Mouse (Mus musculus) bone marrow macrophage, adult 2 months (primary cell): ENCODE measurements at regions not wholly inside any gene's neighbourhood (a gene's known extent, or its start where the extent isn't known, plus 50 kb on each side); places are given as distances from the start of the nearest gene placed in this dataset.

ENCODE experiments used
- CTCF ChIP-seq: IDR thresholded peaks from 2 replicates; pipeline ENCODE4 v1.5.1; 2012; ENCODE audit warnings: low read depth, mild to moderate bottlenecking, low read length, moderate library complexity
- POLR2A ChIP-seq: IDR thresholded peaks from 2 replicates; pipeline ENCODE4 v1.6.1; 2012; ENCODE audit warnings: mild to moderate bottlenecking, low read depth, low read length, borderline replicate concordance

GRCm38 (mm10) chr13:28858001-28858400 is 95.5 kb downstream of the Sox4 start:
- TF ChIP-seq CTCF (no peak), POLR2A (no peak)
